Mouse (Mus musculus) right cerebral cortex, postnatal 14 days (tissue): ENCODE results near the gene Sox5.

Source experiments
- DNase-seq: peaks from one replicate; pipeline ENCODE4 v3.0.0; 2022

The Sox5 gene

GRCm38 (mm10) chr6:143895092-143895491 lies 886.7 kb downstream of the Sox5 start:
- no peak for DNase-seq

DNA sequence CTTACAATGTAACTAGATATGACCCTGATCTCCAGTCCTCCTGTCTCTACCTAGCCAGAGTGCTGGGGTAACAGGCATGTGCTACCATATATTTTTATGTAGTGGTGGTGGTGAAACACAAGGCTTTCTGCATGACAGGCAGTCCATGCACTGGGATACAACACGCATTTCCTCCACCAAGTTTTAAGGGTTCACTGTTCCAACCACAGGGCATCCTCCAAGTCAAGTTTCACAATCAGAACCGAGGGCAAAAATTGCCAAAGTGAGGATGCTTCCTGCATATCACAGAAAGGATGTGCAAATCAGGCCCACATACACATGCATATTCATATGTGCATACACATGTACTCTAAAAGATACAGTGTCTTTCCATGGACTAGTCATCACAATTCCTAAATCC lies 888.9 kb downstream of the Sox5 start:
- no peak for DNase-seq

GRCm38 (mm10) chr6:143888556-143888955 lies 893.2 kb downstream of the Sox5 start:
- no peak for DNase-seq

DNA sequence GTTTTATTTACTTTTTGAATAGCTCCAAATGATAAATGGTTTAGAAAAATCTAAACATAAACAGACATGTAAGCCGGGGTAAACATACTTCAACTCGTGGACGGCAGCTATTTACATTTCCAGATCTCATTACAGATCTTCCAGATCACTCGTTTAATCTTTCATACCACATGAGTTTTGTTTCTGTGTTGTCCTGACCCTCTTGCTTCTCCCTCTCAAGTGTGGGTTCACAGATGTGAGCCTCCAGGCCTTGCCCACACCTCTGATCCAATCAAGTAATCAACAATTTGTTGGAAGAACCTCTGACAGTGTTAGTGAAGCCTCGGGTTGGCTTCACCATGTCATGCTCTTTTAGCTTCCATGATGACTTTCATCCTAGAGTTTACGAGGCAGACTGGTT lies 903.3 kb downstream of the Sox5 start:
- no peak for DNase-seq

DNA sequence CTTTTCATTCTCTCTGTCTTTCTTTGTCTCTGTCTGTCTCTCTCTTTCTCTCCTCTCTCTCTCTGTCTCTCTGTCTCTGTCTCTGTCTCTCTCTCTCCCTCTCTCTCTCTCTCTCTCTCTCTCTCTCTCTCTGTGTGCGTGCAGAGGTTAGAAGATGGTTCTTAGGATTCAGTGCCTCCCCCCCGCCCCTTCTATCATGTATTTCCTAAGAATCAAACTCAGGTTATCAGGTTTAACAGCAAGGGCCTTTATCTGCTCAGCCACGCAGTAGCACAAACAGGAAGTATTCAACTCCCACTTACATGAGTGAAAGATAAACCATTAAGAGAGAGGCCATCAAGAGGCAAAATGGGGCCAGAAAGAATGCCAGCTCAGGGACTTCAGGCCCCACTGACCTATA lies 913.0 kb downstream of the Sox5 start:
- DNase-seq, result no peak

DNA sequence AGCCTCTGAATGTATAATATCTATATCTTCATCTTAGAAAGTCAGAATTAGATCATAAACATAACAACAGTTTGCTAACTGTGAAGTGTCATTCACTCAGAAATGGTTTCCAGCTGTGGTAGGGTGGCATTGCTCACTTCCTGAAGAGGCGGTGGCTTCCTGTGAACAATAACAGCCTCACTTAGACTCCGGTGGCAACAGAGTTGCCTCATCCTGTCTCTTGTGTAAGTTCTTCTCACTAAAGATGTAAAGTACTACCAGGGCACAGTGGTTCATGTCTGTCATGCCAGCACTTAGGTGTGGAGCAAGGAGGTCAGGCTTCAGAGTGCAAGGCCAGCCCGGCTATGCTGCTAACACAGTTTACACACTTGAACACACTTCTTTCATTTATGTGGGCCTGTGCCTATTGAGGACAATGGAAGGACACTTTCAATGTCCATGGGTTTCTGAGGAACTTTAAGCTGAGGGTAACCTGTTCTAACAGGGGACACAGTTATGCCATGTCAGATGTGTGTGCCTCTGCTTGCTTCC lies 913.6 kb downstream of the Sox5 start:
- no peak for DNase-seq

GRCm38 (mm10) chr6:143867029-143867428 lies 914.7 kb downstream of the Sox5 start:
- DNase-seq, result no peak

- DNase-seq, result no peak
These were observed 915.2 kb downstream of the Sox5 start for GRCm38 (mm10) chr6:143866566-143866965.

- DNase-seq, result no peak
These were observed 919.1 kb downstream of the Sox5 start for GRCm38 (mm10) chr6:143862611-143863110.

DNA sequence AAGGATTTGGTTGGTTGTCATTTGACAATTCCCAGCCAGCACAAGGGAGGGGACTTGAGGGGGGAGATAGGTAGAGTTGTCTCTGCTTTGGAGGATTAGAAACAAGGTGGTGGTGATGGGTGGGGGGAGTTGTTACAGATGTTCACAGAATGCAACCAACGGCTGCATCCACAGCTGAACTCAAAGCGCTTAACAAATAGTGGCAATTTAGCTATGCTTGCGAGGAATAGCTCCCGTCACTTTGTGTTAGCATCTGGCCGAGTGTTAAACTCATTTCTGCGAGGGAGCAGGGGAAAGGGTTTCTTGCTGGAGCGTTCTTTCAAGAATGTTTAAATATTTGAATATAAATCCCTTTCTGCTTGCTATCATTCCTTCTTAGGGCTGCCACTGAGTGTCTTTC lies 921.7 kb downstream of the Sox5 start:
- DNase-seq, result no peak

GRCm38 (mm10) chr6:143859535-143859934 lies 922.2 kb downstream of the Sox5 start:
- DNase-seq, result no peak

DNA sequence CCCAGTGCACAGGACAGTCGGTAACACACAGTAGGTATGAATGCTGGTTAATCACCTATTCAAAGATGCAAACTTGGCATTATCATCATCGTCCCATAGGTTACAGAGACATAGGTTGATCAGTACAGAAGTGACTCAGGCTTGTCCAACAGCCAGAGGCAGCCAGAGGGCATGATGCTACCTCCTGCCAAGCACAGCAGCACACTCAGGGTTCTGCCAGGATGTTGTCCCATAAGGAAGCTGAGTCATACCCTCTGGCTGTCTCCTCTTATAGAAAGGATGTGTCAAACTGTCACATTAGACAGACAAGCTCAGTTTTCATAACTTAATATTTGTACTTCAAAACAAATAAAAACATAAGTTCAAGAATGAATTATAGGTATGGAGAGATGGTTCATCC lies 923.2 kb downstream of the Sox5 start:
- no peak for DNase-seq

DNA sequence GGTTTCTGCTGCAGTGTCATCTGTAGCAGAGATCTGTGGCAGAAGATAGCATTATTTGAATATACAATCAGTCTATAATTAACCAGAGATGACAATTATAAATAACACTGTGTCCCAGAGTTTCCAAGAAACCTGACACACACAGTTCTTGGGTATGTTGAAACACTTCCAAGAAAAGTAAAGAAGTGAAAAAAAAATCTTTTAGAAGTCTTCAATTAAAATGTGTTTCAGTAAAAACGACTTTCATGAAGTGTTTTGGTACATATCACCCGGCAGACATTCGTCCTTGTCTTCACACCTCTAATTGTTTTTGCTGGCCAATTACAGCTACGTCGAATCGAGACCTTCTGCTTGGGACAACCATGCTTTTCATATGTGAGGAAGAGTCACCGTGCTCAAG lies 924.4 kb downstream of the Sox5 start:
- DNase-seq, result no peak

DNA sequence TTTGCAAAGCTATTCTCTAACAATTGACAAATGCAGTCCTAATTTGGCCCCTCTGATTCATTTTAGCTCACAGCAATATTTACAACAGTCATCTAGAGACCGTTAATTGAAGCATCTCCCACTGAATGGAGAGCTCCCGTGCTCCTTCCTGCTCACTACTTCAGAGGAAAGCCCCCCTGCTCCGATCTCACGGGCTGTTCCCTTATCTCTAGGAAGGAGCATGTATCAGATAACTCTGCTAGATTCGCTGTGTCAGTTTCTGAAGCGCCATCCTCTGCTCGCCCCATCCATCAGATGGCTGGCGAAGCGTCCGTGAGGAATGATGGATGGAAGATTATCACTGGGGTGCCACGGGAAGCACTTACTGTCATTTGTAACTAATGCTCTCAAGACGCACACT lies 926.4 kb downstream of the Sox5 start:
- no peak for DNase-seq

- DNase-seq, result no peak
These were observed 927.7 kb downstream of the Sox5 start for GRCm38 (mm10) chr6:143854031-143854430.

DNA sequence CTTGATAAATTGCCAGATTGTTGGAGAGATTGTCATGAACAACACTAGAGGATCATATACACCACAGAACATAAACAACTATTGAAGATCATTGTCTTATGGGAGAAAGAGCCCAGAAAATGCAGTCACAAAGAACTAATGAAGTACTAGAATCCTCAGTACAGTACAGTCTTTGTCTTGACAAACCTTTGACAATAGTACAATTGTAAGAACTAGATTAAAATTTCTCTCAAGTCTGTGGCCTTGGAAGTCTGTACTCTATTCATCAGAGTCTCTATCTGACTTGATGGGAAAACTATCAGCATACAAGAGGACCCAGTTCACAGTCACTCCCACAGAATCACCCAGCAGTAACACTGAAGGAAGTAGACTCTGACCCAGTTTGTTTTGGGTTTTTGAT lies 936.0 kb downstream of the Sox5 start:
- DNase-seq, result no peak

DNA sequence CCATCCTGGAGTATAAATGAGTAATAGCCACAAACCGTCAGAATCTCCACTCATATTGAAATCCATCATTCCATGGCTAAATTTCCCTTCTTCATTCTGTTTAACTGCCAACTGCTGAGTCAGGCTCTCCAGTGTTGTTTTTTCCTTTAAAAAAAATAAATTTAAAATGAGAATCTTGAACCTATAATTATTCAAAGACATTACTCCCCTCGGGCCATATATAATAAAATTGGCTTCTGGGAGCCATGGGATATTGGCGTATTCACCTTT lies 937.1 kb downstream of the Sox5 start:
- no peak for DNase-seq

DNA sequence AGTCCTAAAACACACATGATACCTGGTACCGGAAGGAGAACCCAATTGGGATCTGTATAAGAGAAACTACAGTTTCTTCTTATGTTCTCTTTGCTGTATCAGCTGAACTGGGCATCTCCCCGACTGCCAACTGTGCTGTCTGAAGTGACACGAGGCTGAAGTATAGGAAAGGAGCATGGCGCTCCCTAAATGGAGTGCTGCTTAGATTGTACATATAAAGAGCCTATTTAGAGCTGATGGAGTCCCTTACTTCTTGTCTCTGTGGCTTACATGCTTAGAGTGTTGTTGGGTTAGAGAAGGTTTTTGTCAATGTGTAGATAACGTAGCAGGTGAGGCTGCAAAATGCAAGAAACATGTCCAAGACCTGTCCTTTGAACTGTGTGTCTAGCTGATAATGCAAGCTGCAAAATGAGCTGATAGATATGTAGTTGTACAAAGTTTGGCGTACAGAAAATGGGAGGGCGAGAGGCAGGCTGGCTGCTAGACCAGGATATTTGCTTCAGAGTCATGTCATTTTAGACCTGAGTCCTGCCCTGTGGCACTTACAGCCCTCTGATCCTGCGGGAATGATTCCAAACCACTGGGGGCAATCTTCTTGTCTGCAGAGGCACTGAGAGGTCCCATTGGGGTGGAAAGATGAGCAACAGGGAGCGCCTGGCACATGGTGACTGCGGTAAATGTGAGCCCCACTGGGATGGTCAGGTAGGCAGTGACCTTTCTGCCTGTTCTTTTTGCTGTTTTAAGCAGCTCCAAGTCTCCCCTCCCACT lies 937.7 kb downstream of the Sox5 start:
- no peak for DNase-seq

DNA sequence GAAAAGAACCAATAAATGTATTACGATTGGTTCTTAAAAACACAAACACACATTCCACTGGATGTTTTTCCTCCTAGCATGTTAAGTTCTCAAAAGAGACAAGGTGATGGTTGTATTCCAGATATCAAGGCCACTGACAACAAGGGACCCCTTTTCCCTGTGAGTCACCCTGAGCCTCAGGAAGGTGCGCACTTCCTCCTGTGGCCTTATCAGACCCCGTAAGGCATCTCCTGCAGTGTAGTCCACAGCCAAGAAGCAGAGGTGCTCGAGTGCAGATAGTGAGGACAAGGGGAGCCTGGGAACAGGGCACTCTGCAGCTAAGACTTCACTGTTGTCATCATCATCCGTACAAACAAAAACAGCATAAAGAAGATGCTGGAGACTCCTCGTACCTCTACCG lies 939.8 kb downstream of the Sox5 start:
- DNase-seq, result no peak

DNA sequence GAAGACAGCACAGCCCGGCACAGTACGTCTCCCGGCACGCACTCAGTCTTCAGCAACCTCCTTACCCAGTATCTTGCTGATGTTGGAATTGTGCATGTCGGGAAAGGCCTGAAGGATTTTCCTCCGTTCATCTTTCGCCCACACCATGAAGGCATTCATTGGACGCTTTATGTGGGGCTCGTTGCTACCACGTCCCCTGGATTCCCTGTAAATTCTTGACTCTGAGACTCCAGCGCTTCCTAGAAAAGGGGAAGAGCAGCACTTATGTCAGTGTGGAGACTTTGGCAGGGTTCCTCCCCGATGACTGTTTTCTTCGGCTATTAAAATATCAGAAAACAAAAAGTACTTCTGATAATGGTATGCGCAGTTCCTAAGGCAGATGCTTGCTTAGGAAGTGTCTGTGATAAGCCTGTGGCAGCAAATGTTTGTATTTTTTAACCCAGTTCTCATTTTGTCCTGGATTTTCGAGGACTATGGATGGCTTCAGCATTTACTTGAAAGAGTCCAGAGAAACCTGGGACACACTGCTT lies 940.6 kb downstream of the Sox5 start:
- DNase-seq, result no peak

DNA sequence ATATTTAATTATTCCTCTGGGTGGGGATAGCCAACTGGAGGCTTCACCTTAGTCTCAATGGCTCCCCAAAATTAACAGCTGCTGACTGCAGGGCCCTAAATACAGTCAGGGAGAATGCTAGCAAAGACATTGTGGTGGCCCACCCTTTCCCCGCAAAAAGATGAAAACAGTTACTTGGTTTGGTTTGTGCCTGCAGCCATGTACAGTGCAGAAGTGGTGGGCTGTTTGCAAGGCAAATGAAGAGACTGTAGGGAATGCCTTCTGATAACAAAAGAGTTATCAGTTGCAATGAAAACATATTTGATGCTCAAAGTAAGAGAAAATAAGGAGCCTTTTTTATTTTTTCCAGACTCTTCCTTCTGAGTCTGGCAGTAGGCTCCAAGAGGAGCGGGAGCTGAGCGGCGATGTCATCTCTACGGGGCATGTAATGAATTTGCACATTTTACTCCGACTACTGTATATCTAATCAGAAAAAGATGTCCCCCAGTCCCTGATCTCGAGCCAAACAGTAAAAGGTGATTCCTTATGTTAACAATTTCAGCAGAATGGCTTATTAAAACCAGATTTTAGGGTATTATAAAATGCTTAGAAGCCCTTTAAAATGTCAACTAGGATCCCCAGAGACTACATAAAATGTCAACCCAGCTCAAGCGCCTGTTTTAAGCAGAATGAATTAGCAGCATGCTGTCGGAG lies 943.2 kb downstream of the Sox5 start:
- DNase-seq, result no peak

DNA sequence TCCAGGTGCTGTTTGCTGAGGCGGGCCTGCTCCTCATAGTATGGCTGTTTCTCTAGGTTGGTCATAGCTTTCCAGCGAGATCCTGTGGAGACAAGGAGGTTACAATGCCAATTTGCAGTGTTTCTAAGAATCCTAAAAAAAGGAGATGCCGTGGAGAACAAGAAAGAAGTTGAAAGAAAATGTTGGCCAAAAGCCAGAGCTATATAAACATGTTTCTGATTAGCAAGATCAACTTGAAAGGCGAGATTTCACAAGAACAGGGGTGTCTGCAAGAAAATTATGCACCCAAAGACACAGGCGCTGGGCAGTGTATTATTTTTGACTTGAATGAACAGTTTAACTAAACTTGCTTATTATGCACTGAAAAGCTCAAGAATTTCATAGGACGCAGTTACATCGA lies 946.4 kb downstream of the Sox5 start:
- DNase-seq, result no peak

- no peak for DNase-seq
These were observed 947.8 kb downstream of the Sox5 start for GRCm38 (mm10) chr6:143833986-143834385.

- no peak for DNase-seq
These were observed 948.6 kb downstream of the Sox5 start for GRCm38 (mm10) chr6:143833182-143833558.
